Mouse (Mus musculus): ENCODE measurements around the gene Nhlh2. TPM values are rescaled to one million over a fixed set of nuclear protein-coding genes. Genes with fewer than 3 reads are reported as not detected.

Nhlh2 gene
- polyA plus RNA-seq, 1 experiment from 2014 or later: 3.0 TPM

- Histone ChIP-seq H3K27ac (replicated peaks; ENCODE audit: low read depth, low read length) (no peak overlapping the region), H3K9ac (ENCODE audit: low read depth, low read length) (no peak overlapping the region), H3K27me3 (replicated peaks; ENCODE audit: control insufficient read depth, insufficient read depth, low read length) (no peaks in the 10 kb centered on the region), H3K4me2 (ENCODE audit: low read depth, low read length) (no peak overlapping the region), H3K4me1 (ENCODE audit: control insufficient read depth, insufficient read depth, low read length) (no peaks in the 10 kb centered on the region), H3K4me3 (ENCODE audit: low read depth, low read length) (no peak overlapping the region), H3K36me3 (ENCODE audit: control insufficient read depth, insufficient read depth, low read length) (no peaks in the 10 kb centered on the region), H3K9me3 (ENCODE audit: control insufficient read depth, low read length) (no peaks in the 10 kb centered on the region)
- DNase-seq (ENCODE audit: low spot score): no peak
- ATAC-seq (ENCODE audit: low read depth): no peak
- 65% methylated on average over 8 of the region's 8 CpGs for WGBS
Measured at GRCm38 (mm10) chr3:101985634-101986033, 24.2 kb upstream of the Nhlh2 start.

- DNase-seq (ENCODE audit: low spot score) (no peak), ATAC-seq (ENCODE audit: low read depth) (no peak)
- no peaks in the 10 kb centered on the region for H3K4me1 ChIP-seq (ENCODE audit: control insufficient read depth, insufficient read depth, low read length)
- no peak overlapping the region for H3K4me3 ChIP-seq (ENCODE audit: low read depth, low read length)
- no peak overlapping the region for H3K27ac ChIP-seq (replicated peaks; ENCODE audit: low read depth, low read length)
- 58% methylated on average over 3 of the region's 3 CpGs for WGBS
- H3K4me2 ChIP-seq (ENCODE audit: low read depth, low read length): no peak overlapping the region
- H3K36me3 ChIP-seq (ENCODE audit: control insufficient read depth, insufficient read depth, low read length): no peaks in the 10 kb centered on the region
- no peak overlapping the region for H3K9ac ChIP-seq (ENCODE audit: low read depth, low read length)
- H3K27me3 ChIP-seq (replicated peaks; ENCODE audit: control insufficient read depth, insufficient read depth, low read length): no peaks in the 10 kb centered on the region
- no peaks in the 10 kb centered on the region for H3K9me3 ChIP-seq (ENCODE audit: control insufficient read depth, low read length)
Measured at GRCm38 (mm10) chr3:101990136-101990535, 19.7 kb upstream of the Nhlh2 start.

GRCm38 (mm10) chr3:101990995-101991516, 18.8 kb upstream of the Nhlh2 start:
- Histone ChIP-seq H3K4me3 (ENCODE audit: low read depth, low read length) (no peak overlapping the region), H3K9me3 (ENCODE audit: control insufficient read depth, low read length) (no peaks in the 10 kb centered on the region), H3K27ac (replicated peaks; ENCODE audit: low read depth, low read length) (no peak overlapping the region), H3K4me1 (ENCODE audit: control insufficient read depth, insufficient read depth, low read length) (no peaks in the 10 kb centered on the region), H3K36me3 (ENCODE audit: control insufficient read depth, insufficient read depth, low read length) (no peaks in the 10 kb centered on the region), H3K27me3 (replicated peaks; ENCODE audit: control insufficient read depth, insufficient read depth, low read length) (no peaks in the 10 kb centered on the region), H3K9ac (ENCODE audit: low read depth, low read length) (no peak overlapping the region), H3K4me2 (ENCODE audit: low read depth, low read length) (no peak overlapping the region)
- DNase-seq (ENCODE audit: low spot score) (no peak), ATAC-seq (ENCODE audit: low read depth) (no peak)
- 51% methylated on average over 6 of the region's 6 CpGs for WGBS

- no peak for ATAC-seq (ENCODE audit: low read depth)
- no peak for DNase-seq (ENCODE audit: low spot score)
- Histone ChIP-seq H3K36me3 (ENCODE audit: control insufficient read depth, insufficient read depth, low read length) (no peaks in the 10 kb centered on the region), H3K4me1 (ENCODE audit: control insufficient read depth, insufficient read depth, low read length) (no peaks in the 10 kb centered on the region), H3K27me3 (replicated peaks; ENCODE audit: control insufficient read depth, insufficient read depth, low read length) (no peaks in the 10 kb centered on the region), H3K9ac (ENCODE audit: low read depth, low read length) (no peak overlapping the region), H3K9me3 (ENCODE audit: control insufficient read depth, low read length) (0 out of 2 replicates have a peak, but pooled peaks cover 5% of the 10 kb centered on the region), H3K4me2 (ENCODE audit: low read depth, low read length) (no peak overlapping the region), H3K4me3 (ENCODE audit: low read depth, low read length) (no peak overlapping the region), H3K27ac (replicated peaks; ENCODE audit: low read depth, low read length) (no peak overlapping the region)
- WGBS: 86% methylated on average over 3 of the region's 3 CpGs
Measured at GRCm38 (mm10) chr3:101997851-101998250, 12.0 kb upstream of the Nhlh2 start.

GRCm38 (mm10) chr3:102010681-102011317, 923 bp downstream of the Nhlh2 start:
- H3K27me3 ChIP-seq (replicated peaks; ENCODE audit: control insufficient read depth, insufficient read depth, low read length): peaks cover 71% of the 10 kb centered on the region
- peak overlapping the region; percentile 63; the same call in 1 of the 2 replicates for H3K4me2 ChIP-seq (ENCODE audit: low read depth, low read length)
- H3K4me3 ChIP-seq (ENCODE audit: low read depth, low read length): peak overlapping the region; percentile 39
- DNase-seq (ENCODE audit: low spot score) (no peak), ATAC-seq (ENCODE audit: low read depth) (no peak)
- WGBS: 4% methylated on average over 24 of the region's 24 CpGs
- peaks cover 18% of the 10 kb centered on the region for H3K4me1 ChIP-seq (ENCODE audit: control insufficient read depth, insufficient read depth, low read length)
- peak overlapping the region; percentile 65; the same call in 1 of the 2 replicates for H3K27ac ChIP-seq (replicated peaks; ENCODE audit: low read depth, low read length)
- no peaks in the 10 kb centered on the region for H3K9me3 ChIP-seq (ENCODE audit: control insufficient read depth, low read length)
- H3K36me3 ChIP-seq (ENCODE audit: control insufficient read depth, insufficient read depth, low read length): no peaks in the 10 kb centered on the region
- H3K9ac ChIP-seq (ENCODE audit: low read depth, low read length): peak overlapping the region; percentile 58

- no peaks in the 10 kb centered on the region for H3K9me3 ChIP-seq (ENCODE audit: control insufficient read depth, low read length)
- peaks cover 18% of the 10 kb centered on the region for H3K4me1 ChIP-seq (ENCODE audit: control insufficient read depth, insufficient read depth, low read length)
- H3K9ac ChIP-seq (ENCODE audit: low read depth, low read length): peak overlapping the region; percentile 58
- 2% methylated on average over 36 of the region's 48 CpGs for WGBS
- peak overlapping the region; percentile 39 for H3K4me3 ChIP-seq (ENCODE audit: low read depth, low read length)
- DNase-seq (ENCODE audit: low spot score): no peak
- peaks cover 78% of the 10 kb centered on the region for H3K27me3 ChIP-seq (replicated peaks; ENCODE audit: control insufficient read depth, insufficient read depth, low read length)
- no peaks in the 10 kb centered on the region for H3K36me3 ChIP-seq (ENCODE audit: control insufficient read depth, insufficient read depth, low read length)
- ATAC-seq (ENCODE audit: low read depth): 0 out of 2 replicates have a peak, but pooled peaks have one; percentile 38
- H3K27ac ChIP-seq (replicated peaks; ENCODE audit: low read depth, low read length): peak overlapping the region; percentile 65; the same call in 1 of the 2 replicates
- H3K4me2 ChIP-seq (ENCODE audit: low read depth, low read length): peak overlapping the region; percentile 63
Measured at GRCm38 (mm10) chr3:102011318-102012075, 1.6 kb downstream of the Nhlh2 start.

- Histone ChIP-seq H3K36me3 (ENCODE audit: control insufficient read depth, insufficient read depth, low read length) (no peaks in the 10 kb centered on the region), H3K9ac (ENCODE audit: low read depth, low read length) (peak overlapping the region; percentile 58), H3K4me3 (ENCODE audit: low read depth, low read length) (peak overlapping the region; percentile 39), H3K4me1 (ENCODE audit: control insufficient read depth, insufficient read depth, low read length) (peaks cover 18% of the 10 kb centered on the region), H3K4me2 (ENCODE audit: low read depth, low read length) (peak overlapping the region; percentile 63), H3K9me3 (ENCODE audit: control insufficient read depth, low read length) (no peaks in the 10 kb centered on the region), H3K27ac (replicated peaks; ENCODE audit: low read depth, low read length) (no peak overlapping the region; the same call in 1 of the 2 replicates), H3K27me3 (replicated peaks; ENCODE audit: control insufficient read depth, insufficient read depth, low read length) (peaks cover 82% of the 10 kb centered on the region)
- no peak for DNase-seq (ENCODE audit: low spot score)
- 0 out of 2 replicates have a peak, but pooled peaks have one; percentile 23 for ATAC-seq (ENCODE audit: low read depth)
- WGBS: 4% methylated on average over 19 of the region's 23 CpGs
Measured at GRCm38 (mm10) chr3:102012076-102012610, 2.3 kb downstream of the Nhlh2 start.

GRCm38 (mm10) chr3:102012611-102013211, 2.8 kb downstream of the Nhlh2 start:
- peak overlapping the region; percentile 58 for H3K9ac ChIP-seq (ENCODE audit: low read depth, low read length)
- no peak for DNase-seq (ENCODE audit: low spot score)

More at GRCm38 (mm10) chr3:102012611-102013211, 2.8 kb downstream of the Nhlh2 start:
- Histone ChIP-seq H3K27me3 (replicated peaks; ENCODE audit: control insufficient read depth, insufficient read depth, low read length) (peaks cover 81% of the 10 kb centered on the region), H3K27ac (replicated peaks; ENCODE audit: low read depth, low read length) (no peak overlapping the region; the same call in 1 of the 2 replicates), H3K4me1 (ENCODE audit: control insufficient read depth, insufficient read depth, low read length) (peaks cover 18% of the 10 kb centered on the region), H3K36me3 (ENCODE audit: control insufficient read depth, insufficient read depth, low read length) (no peaks in the 10 kb centered on the region), H3K4me2 (ENCODE audit: low read depth, low read length) (peak overlapping the region; percentile 63), H3K9me3 (ENCODE audit: control insufficient read depth, low read length) (no peaks in the 10 kb centered on the region), H3K4me3 (ENCODE audit: low read depth, low read length) (peak overlapping the region; percentile 39)
- ATAC-seq (ENCODE audit: low read depth): no peak
- 2% methylated on average over 51 of the region's 53 CpGs for WGBS

Measured in embryonic facial prominence, embryonic 14.5 days (tissue).